Mouse (Mus musculus): Measurements from ENCODE around the gene Zfp119b. TPM values are rescaled to one million over a fixed set of nuclear protein-coding genes. Genes with fewer than 3 reads are reported as not detected.

The Zfp119b gene
- polyA plus RNA-seq, 2 experiments = 3.5 to 7.1 TPM

- Histone ChIP-seq H3K27ac (replicated peaks; ENCODE audit: low read depth, low read length) (no peak overlapping the region), H3K36me3 (ENCODE audit: control insufficient read depth, insufficient read depth, low read length) (peaks cover 42% of the 10 kb centered on the region), H3K4me2 (replicated peaks; ENCODE audit: low read depth, low read length, severe bottlenecking) (no peak overlapping the region), H3K27me3 (ENCODE audit: control insufficient read depth, insufficient read depth, low read length) (no peaks in the 10 kb centered on the region), H3K9ac (ENCODE audit: low read depth, low read length, severe bottlenecking) (no peak overlapping the region), H3K4me1 (ENCODE audit: control insufficient read depth, insufficient read depth, low read length) (peaks cover 6% of the 10 kb centered on the region; the same call in 1 of the 2 replicates), H3K9me3 (ENCODE audit: control insufficient read depth, low read length) (no peaks in the 10 kb centered on the region), H3K4me3 (replicated peaks; ENCODE audit: low read length) (no peak overlapping the region)
- DNase-seq (ENCODE audit: low spot score) (no peak), ATAC-seq (ENCODE audit: low FRiP score, low read depth) (no peak)
- no peak for TF ChIP-seq POLR2A (IDR thresholded peaks at IDR 0.05; ENCODE audit: borderline replicate concordance, extremely low read depth, insufficient read depth, insufficient read length)
- 90% methylated on average over 4 of the region's 4 CpGs for WGBS
These were observed 17.9 kb upstream of the Zfp119b start for GRCm38 (mm10) chr17:55967186-55967585.

GRCm38 (mm10) chr17:55964996-55965395, 15.7 kb upstream of the Zfp119b start:
- H3K27me3 ChIP-seq (ENCODE audit: control insufficient read depth, insufficient read depth, low read length) = no peaks in the 10 kb centered on the region
- no peak overlapping the region for H3K27ac ChIP-seq (replicated peaks; ENCODE audit: low read depth, low read length)
- no peak overlapping the region for H3K4me2 ChIP-seq (replicated peaks; ENCODE audit: low read depth, low read length, severe bottlenecking)
- DNase-seq (ENCODE audit: low spot score) (no peak), ATAC-seq (ENCODE audit: low FRiP score, low read depth) (no peak)
- no peak for TF ChIP-seq POLR2A (IDR thresholded peaks at IDR 0.05; ENCODE audit: borderline replicate concordance, extremely low read depth, insufficient read depth, insufficient read length)
- H3K4me1 ChIP-seq (ENCODE audit: control insufficient read depth, insufficient read depth, low read length) = no peaks in the 10 kb centered on the region
- no peaks in the 10 kb centered on the region for H3K9me3 ChIP-seq (ENCODE audit: control insufficient read depth, low read length)
- WGBS = 80% methylated on average over 9 of the region's 9 CpGs
- H3K36me3 ChIP-seq (ENCODE audit: control insufficient read depth, insufficient read depth, low read length) = peaks cover 52% of the 10 kb centered on the region
- H3K4me3 ChIP-seq (replicated peaks; ENCODE audit: low read length) = no peak overlapping the region
- H3K9ac ChIP-seq (ENCODE audit: low read depth, low read length, severe bottlenecking) = no peak overlapping the region

- peaks cover 52% of the 10 kb centered on the region for H3K36me3 ChIP-seq (ENCODE audit: control insufficient read depth, insufficient read depth, low read length)
- no peak for ATAC-seq (ENCODE audit: low FRiP score, low read depth)
- no peak overlapping the region for H3K4me2 ChIP-seq (replicated peaks; ENCODE audit: low read depth, low read length, severe bottlenecking)
- no peak for TF ChIP-seq POLR2A (IDR thresholded peaks at IDR 0.05; ENCODE audit: borderline replicate concordance, extremely low read depth, insufficient read depth, insufficient read length)
- H3K9me3 ChIP-seq (ENCODE audit: control insufficient read depth, low read length) = no peaks in the 10 kb centered on the region
- no peaks in the 10 kb centered on the region for H3K27me3 ChIP-seq (ENCODE audit: control insufficient read depth, insufficient read depth, low read length)
- DNase-seq (ENCODE audit: low spot score) = no peak
- no peak overlapping the region for H3K4me3 ChIP-seq (replicated peaks; ENCODE audit: low read length)
- no peaks in the 10 kb centered on the region for H3K4me1 ChIP-seq (ENCODE audit: control insufficient read depth, insufficient read depth, low read length)
- WGBS = 93% methylated on average over 10 of the region's 10 CpGs
- H3K9ac ChIP-seq (ENCODE audit: low read depth, low read length, severe bottlenecking) = no peak overlapping the region
- H3K27ac ChIP-seq (replicated peaks; ENCODE audit: low read depth, low read length) = no peak overlapping the region
These were observed 15.2 kb upstream of the Zfp119b start for GRCm38 (mm10) chr17:55964496-55964895.

GRCm38 (mm10) chr17:55963171-55963570, 13.9 kb upstream of the Zfp119b start:
- no peaks in the 10 kb centered on the region for H3K9me3 ChIP-seq (ENCODE audit: control insufficient read depth, low read length)
- no peak overlapping the region for H3K27ac ChIP-seq (replicated peaks; ENCODE audit: low read depth, low read length)
- TF ChIP-seq POLR2A (IDR thresholded peaks at IDR 0.05; ENCODE audit: borderline replicate concordance, extremely low read depth, insufficient read depth, insufficient read length) = no peak
- DNase-seq (ENCODE audit: low spot score) = no peak
- 84% methylated on average over 14 of the region's 14 CpGs for WGBS
- ATAC-seq (ENCODE audit: low FRiP score, low read depth) = no peak
- no peak overlapping the region for H3K9ac ChIP-seq (ENCODE audit: low read depth, low read length, severe bottlenecking)
- H3K27me3 ChIP-seq (ENCODE audit: control insufficient read depth, insufficient read depth, low read length) = no peaks in the 10 kb centered on the region
- peaks cover 50% of the 10 kb centered on the region for H3K36me3 ChIP-seq (ENCODE audit: control insufficient read depth, insufficient read depth, low read length)
- H3K4me3 ChIP-seq (replicated peaks; ENCODE audit: low read length) = no peak overlapping the region
- H3K4me1 ChIP-seq (ENCODE audit: control insufficient read depth, insufficient read depth, low read length) = peaks cover 3% of the 10 kb centered on the region; the same call in 1 of the 2 replicates
- no peak overlapping the region for H3K4me2 ChIP-seq (replicated peaks; ENCODE audit: low read depth, low read length, severe bottlenecking)

- Histone ChIP-seq H3K9me3 (ENCODE audit: control insufficient read depth, low read length) (no peaks in the 10 kb centered on the region), H3K27ac (replicated peaks; ENCODE audit: low read depth, low read length) (no peak overlapping the region), H3K27me3 (ENCODE audit: control insufficient read depth, insufficient read depth, low read length) (no peaks in the 10 kb centered on the region), H3K4me1 (ENCODE audit: control insufficient read depth, insufficient read depth, low read length) (peaks cover 3% of the 10 kb centered on the region; the same call in 1 of the 2 replicates), H3K4me2 (replicated peaks; ENCODE audit: low read depth, low read length, severe bottlenecking) (no peak overlapping the region), H3K36me3 (ENCODE audit: control insufficient read depth, insufficient read depth, low read length) (peaks cover 34% of the 10 kb centered on the region), H3K9ac (ENCODE audit: low read depth, low read length, severe bottlenecking) (no peak overlapping the region), H3K4me3 (replicated peaks; ENCODE audit: low read length) (no peak overlapping the region)
- no peak for DNase-seq (ENCODE audit: low spot score)
- 92% methylated on average over 7 of the region's 7 CpGs for WGBS
- TF ChIP-seq POLR2A (IDR thresholded peaks at IDR 0.05; ENCODE audit: borderline replicate concordance, extremely low read depth, insufficient read depth, insufficient read length) = no peak
- no peak for ATAC-seq (ENCODE audit: low FRiP score, low read depth)
These were observed 12.3 kb upstream of the Zfp119b start for GRCm38 (mm10) chr17:55961631-55962030.

- Histone ChIP-seq H3K27ac (replicated peaks; ENCODE audit: low read depth, low read length) (no peak overlapping the region), H3K4me2 (replicated peaks; ENCODE audit: low read depth, low read length, severe bottlenecking) (no peak overlapping the region), H3K4me3 (replicated peaks; ENCODE audit: low read length) (no peak overlapping the region), H3K36me3 (ENCODE audit: control insufficient read depth, insufficient read depth, low read length) (peaks cover 26% of the 10 kb centered on the region), H3K27me3 (ENCODE audit: control insufficient read depth, insufficient read depth, low read length) (no peaks in the 10 kb centered on the region), H3K9me3 (ENCODE audit: control insufficient read depth, low read length) (no peaks in the 10 kb centered on the region), H3K4me1 (ENCODE audit: control insufficient read depth, insufficient read depth, low read length) (peaks cover 3% of the 10 kb centered on the region; the same call in 1 of the 2 replicates), H3K9ac (ENCODE audit: low read depth, low read length, severe bottlenecking) (no peak overlapping the region)
- ATAC-seq (ENCODE audit: low FRiP score, low read depth) (no peak), DNase-seq (ENCODE audit: low spot score) (no peak)
- no peak for TF ChIP-seq POLR2A (IDR thresholded peaks at IDR 0.05; ENCODE audit: borderline replicate concordance, extremely low read depth, insufficient read depth, insufficient read length)
These were observed 11.5 kb upstream of the Zfp119b start for GRCm38 (mm10) chr17:55960791-55961190.

Data from limb, embryonic 14.5 days (tissue).